ENCODE assay signal across 9 mouse cellular contexts in the genomic region with DNA sequence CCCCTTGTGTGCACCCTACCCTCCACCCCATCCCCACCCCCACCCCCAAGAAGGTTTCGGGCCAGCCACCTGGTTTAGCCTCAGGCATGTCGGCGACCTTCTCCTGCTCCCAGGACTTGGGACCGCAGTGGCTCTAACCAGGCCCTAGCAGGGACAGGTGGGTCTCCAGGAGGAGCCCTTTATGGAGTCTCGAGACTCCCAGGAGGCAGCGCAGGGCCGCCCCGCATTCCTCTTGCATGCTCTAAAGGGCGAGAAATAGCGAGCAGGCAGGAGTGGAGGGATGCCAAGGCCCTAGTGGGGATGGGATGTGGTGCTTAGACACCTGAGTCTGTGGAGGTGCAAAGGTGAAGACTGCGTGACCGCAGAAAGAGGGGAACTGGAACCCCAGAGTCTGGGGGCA. TPM values are rescaled to one million over a fixed set of nuclear protein-coding genes. Genes with fewer than 3 reads are reported as not detected.
DNase-seq lines count a peak whose midpoint lies in the region; ATAC-seq and TF ChIP-seq lines count a peak whose summit lies in the region.
"Had no signal": no experiment of that assay in that cellular context is flagged by ENCODE, and none has a peak within 500 bp of the region (broad histone marks: within the 10 kb centered on the region; RNA-seq: fewer than 3 reads in every experiment).

A gene (minus strand): TSS at position 155 of the 400 bp plus-strand sequence.

- peaks cover 7 to 40% of the 10 kb centered on the region in 2 experiments; a peak in 2 of 4 replicates for H3K4me1 ChIP-seq in ES-E14 (ENCODE audit: control insufficient read depth in 2 of 2, insufficient read depth in 2 of 2, low read length in 2 of 2, poor library complexity in 1 of 2)
- peaks cover 21% of the 10 kb centered on the region for H3K4me1 ChIP-seq in forebrain, embryonic 15.5 days
- no peaks in the 10 kb centered on the region for H3K4me1 ChIP-seq in limb, embryonic 11.5 days (ENCODE audit: control insufficient read depth, insufficient read depth, low read length)
- H3K4me1 ChIP-seq in thymus, adult 2 months (replicated peaks; ENCODE audit: control insufficient read depth, insufficient read depth, low read length): peaks cover 13% of the 10 kb centered on the region

- H3K9me3 ChIP-seq in ES-E14 (ENCODE audit: control insufficient read depth, insufficient read depth, low read depth, low read length): no peaks in the 10 kb centered on the region
- H3K9me3 ChIP-seq in forebrain, embryonic 15.5 days: no peaks in the 10 kb centered on the region
- H3K9me3 ChIP-seq in limb, embryonic 11.5 days (ENCODE audit: control insufficient read depth, low read length): no peaks in the 10 kb centered on the region
- H3K9me3 ChIP-seq: liver, embryonic 13.5 days had no signal

- no peak for DNase-seq in ES-E14 (ENCODE audit: low read depth, low spot score)
- DNase-seq in heart, postnatal 4 days: peak; percentile 78
- no peak for DNase-seq in limb, embryonic 11.5 days (ENCODE audit: low spot score)
- DNase-seq in thymus, postnatal 0 days (ENCODE audit: low spot score): no peak
- no peak for DNase-seq in thymus, adult 2 months
- no peak for DNase-seq in testis, postnatal 14 days (ENCODE audit: low spot score)
- no peak for DNase-seq in spleen, postnatal 36 days (ENCODE audit: low spot score in 2 of 2)
- DNase-seq: liver, embryonic 13.5 days had no signal

- no peak for TF ChIP-seq POLR2A in thymus, adult 2 months (IDR thresholded peaks at IDR 0.05; ENCODE audit: control insufficient read depth, extremely low read depth, insufficient read depth, low read length, poor library complexity)

- H3K9ac ChIP-seq in ES-E14 (ENCODE audit: insufficient read depth, low read depth, low read length, poor library complexity, severe bottlenecking): peak within 1 kb of the TSS; percentile 56; the same call in 1 of the 2 replicates
- 0 out of 2 replicates have a peak within 1 kb of the TSS, but pooled peaks have one; percentile 1 for H3K9ac ChIP-seq in forebrain, embryonic 15.5 days (replicated peaks)
- peak within 1 kb of the TSS; percentile 28; the same call in 1 of the 2 replicates for H3K9ac ChIP-seq in limb, embryonic 11.5 days (ENCODE audit: low read length)
- H3K9ac ChIP-seq: liver, embryonic 13.5 days had no signal

- H3K4me2 ChIP-seq in forebrain, embryonic 15.5 days (replicated peaks): peak within 1 kb of the TSS; percentile 15
- no peak within 1 kb of the TSS for H3K4me2 ChIP-seq in limb, embryonic 11.5 days (ENCODE audit: low read depth, severe bottlenecking)
- H3K4me2 ChIP-seq: liver, embryonic 13.5 days had no signal

- H3K36me3 ChIP-seq in ES-E14 (ENCODE audit: control insufficient read depth, insufficient read depth, low read length, poor library complexity, severe bottlenecking): no peaks in the 10 kb centered on the region
- H3K36me3 ChIP-seq in forebrain, embryonic 15.5 days: no peaks in the 10 kb centered on the region
- no peaks in the 10 kb centered on the region for H3K36me3 ChIP-seq in limb, embryonic 11.5 days (ENCODE audit: control insufficient read depth, insufficient read depth, low read length)
- no peaks in the 10 kb centered on the region for H3K36me3 ChIP-seq in thymus, adult 2 months (ENCODE audit: control insufficient read depth, insufficient read depth, low read length)
- H3K36me3 ChIP-seq: liver, embryonic 13.5 days had no signal

- WGBS in forebrain, embryonic 15.5 days: 39% methylated on average over 12 of the region's 12 CpGs
- 25% methylated on average over 12 of the region's 12 CpGs for WGBS in limb, embryonic 11.5 days
- 69% methylated on average over 12 of the region's 12 CpGs for WGBS in thymus, adult 2 months

- TF ChIP-seq CTCF in thymus, adult 2 months (IDR thresholded peaks at IDR 0.05; ENCODE audit: borderline replicate concordance, control insufficient read depth, extremely low read depth, insufficient read depth, low read length, poor library complexity): no peak

- in situ Hi-C loops in ES-E14 (cut with MboI; ENCODE audit: low sequenced_read_pairs in 2 of 2, unreplicated experiment in 2 of 2): no loop called here

- H3K27ac ChIP-seq in ES-E14 (ENCODE audit: insufficient read depth, low read depth, low read length, poor library complexity, severe bottlenecking): peak within 1 kb of the TSS; percentile 82
- H3K27ac ChIP-seq in forebrain, embryonic 15.5 days (replicated peaks): no peak within 1 kb of the TSS
- H3K27ac ChIP-seq in limb, embryonic 11.5 days (replicated peaks; ENCODE audit: low read depth, low read length): no peak within 1 kb of the TSS
- H3K27ac ChIP-seq in thymus, adult 2 months (ENCODE audit: control insufficient read depth, insufficient read depth, low read length): no peak within 1 kb of the TSS
- H3K27ac ChIP-seq: liver, embryonic 13.5 days had no signal

- peaks cover 15% of the 10 kb centered on the region; the same call in 1 of the 2 replicates for H3K27me3 ChIP-seq in forebrain, embryonic 15.5 days
- H3K27me3 ChIP-seq in limb, embryonic 11.5 days (ENCODE audit: control insufficient read depth, insufficient read depth, low read length): peaks cover 56% of the 10 kb centered on the region
- H3K27me3 ChIP-seq in thymus, adult 2 months (ENCODE audit: control insufficient read depth, insufficient read depth, low read length): no peaks in the 10 kb centered on the region

- no peak for ATAC-seq in forebrain, embryonic 15.5 days (replicated peaks)
- ATAC-seq in limb, embryonic 11.5 days (ENCODE audit: insufficient number of reproducible peaks, low FRiP score, low TSS enrichment, low read depth): no peak

- peak within 1 kb of the TSS; percentile 32 to 42 for H3K4me3 ChIP-seq in ES-E14 (ENCODE audit: insufficient read depth in 1 of 2, low read depth in 1 of 2, low read length in 2 of 2, poor library complexity in 1 of 2, severe bottlenecking in 1 of 2)
- H3K4me3 ChIP-seq in forebrain, embryonic 15.5 days: no peak within 1 kb of the TSS
- H3K4me3 ChIP-seq in limb, embryonic 11.5 days (ENCODE audit: low read depth, low read length): 0 out of 2 replicates have a peak within 1 kb of the TSS, but pooled peaks have one; percentile 5
- H3K4me3 ChIP-seq in thymus, adult 2 months (ENCODE audit: control insufficient read depth, insufficient read depth, low read length): no peak within 1 kb of the TSS
- H3K4me3 ChIP-seq: liver, embryonic 13.5 days had no signal

TF ChIP-seq in ES-E14, 5 proteins besides CTCF, POLR2A, EP300 and RAD21:
- TF ChIP-seq ZC3H11A (IDR thresholded peaks at IDR 0.05; ENCODE audit: borderline replicate concordance, low read depth, low read length) (no peak), MAFK (IDR thresholded peaks at IDR 0.05; ENCODE audit: insufficient read depth, low read depth, low read length) (no peak), HCFC1 (IDR thresholded peaks at IDR 0.05; ENCODE audit: borderline replicate concordance, insufficient read depth, low read length) (no peak), ZNF384 (IDR thresholded peaks at IDR 0.05; ENCODE audit: low read depth, low read length) (no peak), CHD2 (IDR thresholded peaks at IDR 0.05; ENCODE audit: low read depth, low read length) (no peak)
TF ChIP-seq in ES-E14: peak in this region for 0.

RNA-seq across cellular contexts. Expression of the gene that starts here (rescaled TPM):
- total RNA-seq in ES-E14 (2012; rRNA removed): 0.80 and 1.6 TPM in 2 replicates
- 0.13 and 0.15 TPM in 2 replicates for polyA plus RNA-seq in forebrain, embryonic 15.5 days (2015; fragmentation: Nextera tagmentation; extraction: Ambion mirVana)
- total RNA-seq in heart, postnatal 4 days (2021): 10 to 100 TPM; 15.3 to 15.8 TPM
- polyA plus RNA-seq in limb, embryonic 11.5 days (2014; fragmentation: Nextera tagmentation; extraction: Ambion mirVana): 0.09 and 0.20 TPM in 2 replicates
- polyA plus RNA-seq in thymus, postnatal 0 days (2015; fragmentation: Nextera tagmentation; extraction: Ambion mirVana): 0.55 TPM in 2 replicates
- 0.53 and 0.55 TPM in 2 replicates for polyA plus RNA-seq in thymus, adult 2 months (2012; rRNA removed)
- polyA plus RNA-seq: liver, embryonic 13.5 days had no signal

Comparison
In these comparisons a context has a peak if more than half of its experiments do, and no peak if none do; other contexts are left out.
1. H3K4me3 ChIP-seq: peak in ES-E14 (2 of 2) and limb, embryonic 11.5 days (single experiment); none in forebrain, embryonic 15.5 days (single experiment) and thymus, adult 2 months (single experiment).
2. H3K9ac ChIP-seq: peak in every context shown above with its lines; median percentile 56 in ES-E14; 28 in limb, embryonic 11.5 days; 1 in forebrain, embryonic 15.5 days.